Mouse (Mus musculus) hindbrain, embryonic 14.5 days (tissue): Measurements from ENCODE around the gene Cd200r3. TPM values are rescaled to one million over a fixed set of nuclear protein-coding genes. Genes with fewer than 3 reads are reported as not detected.

Source experiments
- ATAC-seq: fragments of 200-750 bp; cut with Nextera tagmentation; 2 replicates; pipeline ENCODE4 v1.8.0; 2017; ENCODE audit warnings: moderate number of reproducible peaks, mild to moderate bottlenecking, moderate TSS enrichment, moderate library complexity; ENCODE audit not compliant: low FRiP score
- DNase-seq: peaks from one replicate; pipeline ENCODE4 v3.0.0-alpha.2; 2015; ENCODE audit warnings: low spot score
- H3K27ac ChIP-seq: fragments of 300-500 bp; sonication (generic); 2 replicates; pipeline ENCODE4 v1.5.1; 2014; ENCODE audit warnings: mild to moderate bottlenecking, moderate library complexity
- H3K27me3 ChIP-seq: fragments of 300-500 bp; sonication (generic); 2 replicates; pipeline ENCODE4 v1.6.1; 2014; ENCODE audit warnings: mild to moderate bottlenecking, low read length, mixed read lengths; ENCODE audit not compliant: control insufficient read depth, insufficient read depth
- H3K36me3 ChIP-seq: fragments of 300-500 bp; sonication (generic); replicated peaks from 2 replicates; pipeline ENCODE4 v1.6.1; 2014; ENCODE audit not compliant: control insufficient read depth, insufficient read depth
- H3K4me1 ChIP-seq: fragments of 300-500 bp; sonication (generic); replicated peaks from 2 replicates; pipeline ENCODE4 v1.6.1; 2014; ENCODE audit warnings: antibody characterized with exemption, low read length, mixed read lengths; ENCODE audit not compliant: control insufficient read depth, insufficient read depth
- H3K4me2 ChIP-seq: fragments of 300-500 bp; sonication (generic); replicated peaks from 2 replicates; pipeline ENCODE4 v1.6.1; 2014; ENCODE audit warnings: mild to moderate bottlenecking, moderate library complexity
- H3K4me3 ChIP-seq: fragments of 300-500 bp; sonication (generic); replicated peaks from 2 replicates; pipeline ENCODE4 v1.5.1; 2014; ENCODE audit warnings: mild to moderate bottlenecking, low read length
- H3K9ac ChIP-seq: fragments of 300-500 bp; sonication (generic); 2 replicates; pipeline ENCODE4 v1.6.1; 2014
- H3K9me3 ChIP-seq: fragments of 300-500 bp; sonication (generic); 2 replicates; pipeline ENCODE4 v1.6.1; 2016; ENCODE audit warnings: low read length; ENCODE audit not compliant: control insufficient read depth
- WGBS: fragments of 180-500 bp; shearing (Covaris S2); extraction: QIAGEN DNeasy Blood & Tissue Kit; methylation state at CpG from one replicate; pipeline ENCODE4 v1.1.7; 2014; 5-methylcytosine and 5-hydroxymethylcytosine counted together
- polyA plus RNA-seq: library from polyadenylated mRNA; unstranded; fragments of >200 nt; fragmentation: Nextera tagmentation; extraction: Ambion mirVana; gene quantifications from 2 replicates; pipeline ENCODE4 v1.2.1, GENCODE M21; 2014

Gene Cd200r3
- polyA plus RNA-seq, 1 experiment from 2014 or later = not detected

GRCm38 (mm10) chr16:44968113-44968512 lies 24.6 kb downstream of the Cd200r3 start:
- Histone ChIP-seq H3K36me3 (no peaks in the 10 kb centered on the region), H3K9me3 (no peaks in the 10 kb centered on the region), H3K4me3 (no peak overlapping the region), H3K4me2 (no peak overlapping the region), H3K27me3 (no peaks in the 10 kb centered on the region), H3K9ac (no peak overlapping the region), H3K27ac (no peak overlapping the region), H3K4me1 (no peaks in the 10 kb centered on the region)
- ATAC-seq = no peak
- 91% methylated on average over 3 of the region's 3 CpGs for WGBS
- no peak for DNase-seq

- Histone ChIP-seq H3K36me3 (no peaks in the 10 kb centered on the region), H3K9ac (no peak overlapping the region), H3K27ac (no peak overlapping the region), H3K4me2 (no peak overlapping the region), H3K27me3 (no peaks in the 10 kb centered on the region), H3K4me1 (no peaks in the 10 kb centered on the region), H3K4me3 (no peak overlapping the region), H3K9me3 (no peaks in the 10 kb centered on the region)
- ATAC-seq (no peak), DNase-seq (no peak)
- 73% methylated on average over 4 of the region's 4 CpGs for WGBS
Observed at GRCm38 (mm10) chr16:44970925-44971324, 27.4 kb downstream of the Cd200r3 start.

GRCm38 (mm10) chr16:44974042-44974441 lies 30.6 kb downstream of the Cd200r3 start:
- Histone ChIP-seq H3K9me3 (no peaks in the 10 kb centered on the region), H3K9ac (no peak overlapping the region), H3K36me3 (no peaks in the 10 kb centered on the region), H3K27ac (no peak overlapping the region), H3K4me3 (no peak overlapping the region), H3K27me3 (no peaks in the 10 kb centered on the region), H3K4me2 (no peak overlapping the region), H3K4me1 (no peaks in the 10 kb centered on the region)
- no peak for ATAC-seq
- DNase-seq = no peak
- WGBS = 85% methylated on average over 2 of the region's 2 CpGs

DNA sequence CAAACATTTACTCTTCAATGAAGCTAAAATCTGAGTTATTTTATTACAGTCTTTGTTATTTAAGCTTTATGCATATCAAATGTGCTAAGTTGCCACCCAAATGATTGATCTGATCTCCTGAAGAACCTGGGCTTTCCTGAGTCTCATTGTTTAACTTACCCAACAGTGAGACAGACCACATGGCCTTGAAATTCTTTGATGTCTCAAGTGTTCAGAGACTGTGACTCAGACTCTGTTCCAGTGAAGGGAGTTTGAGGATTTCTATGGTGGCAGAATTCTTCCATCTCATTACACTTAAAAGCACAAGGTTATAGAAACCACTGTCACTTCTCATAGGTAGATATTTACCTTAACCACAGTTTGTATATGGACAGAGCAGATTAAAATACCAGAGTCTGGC lies 32.6 kb downstream of the Cd200r3 start:
- Histone ChIP-seq H3K4me1 (no peaks in the 10 kb centered on the region), H3K36me3 (no peaks in the 10 kb centered on the region)
- no peak for ATAC-seq

GRCm38 (mm10) chr16:44976892-44977633 lies 33.6 kb downstream of the Cd200r3 start:
- DNase-seq (no peak), ATAC-seq (no peak)
- no peak overlapping the region for H3K27ac ChIP-seq
- no peaks in the 10 kb centered on the region for H3K27me3 ChIP-seq
- H3K9me3 ChIP-seq = no peaks in the 10 kb centered on the region
- no peaks in the 10 kb centered on the region for H3K4me1 ChIP-seq
- no peak overlapping the region for H3K4me3 ChIP-seq
- H3K4me2 ChIP-seq = no peak overlapping the region
- no peaks in the 10 kb centered on the region for H3K36me3 ChIP-seq
- H3K9ac ChIP-seq = no peak overlapping the region
- 59% methylated on average over 6 of the region's 6 CpGs for WGBS

More for the DNA sequence above, 32.6 kb downstream of the Cd200r3 start:
- Histone ChIP-seq H3K9ac (no peak overlapping the region), H3K9me3 (no peaks in the 10 kb centered on the region), H3K27ac (no peak overlapping the region), H3K4me3 (no peak overlapping the region), H3K4me2 (no peak overlapping the region), H3K27me3 (no peaks in the 10 kb centered on the region)
- DNase-seq = no peak

DNA sequence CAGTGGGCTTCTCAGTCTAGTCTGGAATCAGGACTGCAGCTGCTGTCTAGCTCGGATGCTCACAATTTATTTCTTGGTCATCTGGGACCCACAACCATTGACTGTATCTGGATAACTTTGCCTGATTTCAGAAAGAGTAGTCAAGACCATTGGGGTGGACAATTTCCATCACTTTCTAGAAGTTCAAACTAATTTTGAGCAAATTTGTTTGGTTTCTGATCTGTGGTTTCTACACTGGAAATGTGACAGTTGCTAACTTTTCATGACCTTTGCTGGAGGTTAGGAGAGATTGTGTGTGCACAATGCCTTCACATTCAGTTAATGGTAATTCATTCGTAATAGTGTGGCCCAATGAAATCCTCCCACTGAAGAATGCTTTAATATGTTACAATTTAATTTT lies 34.7 kb downstream of the Cd200r3 start:
- H3K4me1 ChIP-seq = no peaks in the 10 kb centered on the region
- 81% methylated on average over 2 of the region's 2 CpGs for WGBS
- DNase-seq (no peak), ATAC-seq (no peak)
- no peak overlapping the region for H3K4me3 ChIP-seq
- no peak overlapping the region for H3K4me2 ChIP-seq
- H3K27me3 ChIP-seq = no peaks in the 10 kb centered on the region
- H3K9me3 ChIP-seq = no peaks in the 10 kb centered on the region
- no peak overlapping the region for H3K27ac ChIP-seq
- H3K36me3 ChIP-seq = no peaks in the 10 kb centered on the region
- H3K9ac ChIP-seq = no peak overlapping the region

DNA sequence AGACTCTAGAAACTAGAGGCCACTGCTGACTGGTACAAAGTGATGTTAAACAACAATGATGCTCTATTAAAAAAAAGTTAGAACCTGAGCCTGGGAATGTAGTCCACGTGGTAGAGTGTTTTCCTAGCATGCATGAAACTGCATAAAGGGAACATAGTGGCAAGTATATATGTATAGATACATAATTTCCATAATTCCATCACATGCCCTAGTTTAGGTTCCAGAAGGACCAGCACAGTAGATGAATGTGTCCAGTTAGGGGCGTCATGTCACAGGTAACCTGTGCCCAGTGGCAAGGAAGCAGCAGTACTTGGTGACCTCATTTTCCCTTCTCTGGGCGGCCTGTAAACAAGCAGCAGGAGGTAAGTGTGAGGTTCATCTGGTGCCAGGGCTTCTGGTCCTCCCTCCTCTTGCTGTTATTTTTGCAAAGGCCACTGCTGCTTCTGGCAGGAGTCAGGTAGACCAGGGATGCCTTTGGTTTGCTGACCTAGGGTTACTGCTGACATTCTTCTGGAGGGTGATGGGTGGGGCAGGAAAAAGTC lies 35.9 kb downstream of the Cd200r3 start:
- no peaks in the 10 kb centered on the region for H3K36me3 ChIP-seq
- H3K4me1 ChIP-seq = no peaks in the 10 kb centered on the region
- H3K27me3 ChIP-seq = no peaks in the 10 kb centered on the region
- H3K4me3 ChIP-seq = no peak overlapping the region
- no peak overlapping the region for H3K27ac ChIP-seq
- no peak for DNase-seq
- no peak for ATAC-seq
- H3K9ac ChIP-seq = no peak overlapping the region
- WGBS = 82% methylated on average over 3 of the region's 3 CpGs
- no peak overlapping the region for H3K4me2 ChIP-seq
- no peaks in the 10 kb centered on the region for H3K9me3 ChIP-seq

DNA sequence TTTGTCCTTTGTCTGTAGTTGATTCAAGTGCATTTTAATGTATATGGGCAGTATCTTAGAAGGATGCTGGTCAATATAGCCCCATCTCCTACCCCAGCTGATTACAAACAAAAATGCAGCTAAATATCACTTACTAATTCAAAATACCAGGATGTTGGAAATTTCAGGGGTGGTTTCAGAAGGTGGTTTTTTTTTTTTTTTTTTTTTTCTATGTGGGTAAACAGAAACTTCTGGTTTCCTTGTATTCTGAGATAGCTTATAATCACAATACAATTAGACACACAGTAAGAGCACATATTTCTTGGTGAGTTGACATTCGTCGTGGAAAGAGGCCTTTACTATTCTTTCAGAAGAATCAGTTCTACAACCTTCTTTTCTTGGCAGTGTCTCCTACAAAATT lies 39.5 kb downstream of the Cd200r3 start:
- no peak for DNase-seq
- no peaks in the 10 kb centered on the region for H3K4me1 ChIP-seq
- WGBS = 88% methylated on average over 2 of the region's 2 CpGs

DNA sequence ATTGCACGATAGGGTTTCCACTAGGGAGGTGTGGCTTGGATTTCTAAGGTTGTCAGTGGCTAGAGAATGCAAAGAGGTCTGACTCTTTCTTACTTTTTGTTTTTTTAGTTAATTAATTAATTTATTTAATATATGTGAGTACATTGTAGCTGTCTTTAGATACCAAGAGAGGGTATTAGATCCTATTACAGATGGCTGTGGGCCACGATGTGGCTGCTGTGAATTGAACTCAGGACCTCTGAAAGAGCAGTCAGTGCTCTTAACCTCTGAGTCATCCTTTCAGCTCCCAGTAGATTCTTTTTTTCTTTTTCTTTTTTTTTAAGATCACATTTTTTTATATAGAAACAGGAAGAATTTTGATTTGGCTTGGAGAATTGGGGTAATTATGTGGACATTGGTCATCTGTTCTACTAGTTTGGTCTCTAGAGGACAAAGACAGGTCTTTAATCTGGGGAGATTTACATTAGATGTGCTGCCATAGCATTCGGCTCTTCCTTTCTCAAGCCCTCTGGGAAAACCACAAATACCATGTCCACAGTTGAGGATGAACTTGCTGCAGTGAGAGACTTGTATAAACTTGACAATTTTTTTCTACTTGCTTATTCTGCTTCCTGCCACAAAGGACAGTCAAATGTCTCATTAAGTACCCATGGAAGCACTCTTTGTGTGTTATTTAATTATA lies 40.0 kb downstream of the Cd200r3 start:
- DNase-seq = no peak

More for the DNA sequence above, 39.5 kb downstream of the Cd200r3 start:
- Histone ChIP-seq H3K4me3 (no peak overlapping the region), H3K9me3 (no peaks in the 10 kb centered on the region), H3K9ac (no peak overlapping the region), H3K36me3 (no peaks in the 10 kb centered on the region), H3K27me3 (no peaks in the 10 kb centered on the region), H3K27ac (no peak overlapping the region), H3K4me2 (no peak overlapping the region)
- ATAC-seq = no peak

More for the DNA sequence above, 40.0 kb downstream of the Cd200r3 start:
- Histone ChIP-seq H3K4me1 (no peaks in the 10 kb centered on the region), H3K4me3 (no peak overlapping the region), H3K27me3 (no peaks in the 10 kb centered on the region), H3K9ac (no peak overlapping the region), H3K27ac (no peak overlapping the region), H3K4me2 (no peak overlapping the region), H3K36me3 (no peaks in the 10 kb centered on the region), H3K9me3 (no peaks in the 10 kb centered on the region)
- 78% methylated on average over 3 of the region's 3 CpGs for WGBS
- ATAC-seq = no peak
